8 mouse cellular contexts compared by ENCODE assay signal in genomic region chr2:20898684-20899083, GRCm38 (mm10).
DNase-seq lines count a peak whose midpoint lies in the region; ATAC-seq lines count a peak whose summit lies in the region.

No protein-coding gene starts in this region.

- peaks cover 5% of the 10 kb centered on the region; the same call in 1 of the 2 replicates for H3K36me3 ChIP-seq in forebrain, embryonic 10.5 days (replicated peaks)
- H3K36me3 ChIP-seq in heart, embryonic 15.5 days = no peaks in the 10 kb centered on the region
- no peaks in the 10 kb centered on the region for H3K36me3 ChIP-seq in liver, embryonic 13.5 days
- no peaks in the 10 kb centered on the region for H3K36me3 ChIP-seq in stomach, embryonic 16.5 days (ENCODE audit: control insufficient read depth, insufficient read depth, low read length)

- H3K4me2 ChIP-seq in heart, embryonic 15.5 days = peak overlapping the region; percentile 27
- H3K4me2 ChIP-seq in liver, embryonic 13.5 days = 0 out of 2 replicates have a peak overlapping the region, but pooled peaks have one; percentile 11
- H3K4me2 ChIP-seq in stomach, embryonic 16.5 days (ENCODE audit: low read depth, low read length) = no peak overlapping the region

- H3K4me3 ChIP-seq in forebrain, embryonic 10.5 days = no peak overlapping the region
- H3K4me3 ChIP-seq in heart, embryonic 15.5 days = no peak overlapping the region
- no peak overlapping the region for H3K4me3 ChIP-seq in liver, embryonic 13.5 days (replicated peaks)
- H3K4me3 ChIP-seq in stomach, embryonic 16.5 days (replicated peaks; ENCODE audit: low read length) = no peak overlapping the region

- H3K27me3 ChIP-seq in forebrain, embryonic 10.5 days (ENCODE audit: poor library complexity, severe bottlenecking) = no peaks in the 10 kb centered on the region
- H3K27me3 ChIP-seq in heart, embryonic 15.5 days = no peaks in the 10 kb centered on the region
- H3K27me3 ChIP-seq in liver, embryonic 13.5 days = no peaks in the 10 kb centered on the region
- no peaks in the 10 kb centered on the region for H3K27me3 ChIP-seq in stomach, embryonic 16.5 days (ENCODE audit: control insufficient read depth, insufficient read depth, low read length)

- WGBS in forebrain, embryonic 10.5 days = 55% methylated on average over 6 of the region's 6 CpGs
- 30% methylated on average over 6 of the region's 6 CpGs for WGBS in heart, embryonic 15.5 days
- 32% methylated on average over 6 of the region's 6 CpGs for WGBS in liver, embryonic 13.5 days (ENCODE audit: insufficient replicate concordance)
- 28% methylated on average over 6 of the region's 6 CpGs for WGBS in stomach, embryonic 16.5 days

- no peaks in the 10 kb centered on the region for H3K9me3 ChIP-seq in forebrain, embryonic 10.5 days
- H3K9me3 ChIP-seq in heart, embryonic 15.5 days (replicated peaks) = no peaks in the 10 kb centered on the region
- no peaks in the 10 kb centered on the region for H3K9me3 ChIP-seq in liver, embryonic 13.5 days (replicated peaks)
- H3K9me3 ChIP-seq in stomach, embryonic 16.5 days (replicated peaks; ENCODE audit: control insufficient read depth, low read length) = no peaks in the 10 kb centered on the region

- no peak overlapping the region for H3K9ac ChIP-seq in heart, embryonic 15.5 days
- no peak overlapping the region for H3K9ac ChIP-seq in liver, embryonic 13.5 days
- no peak overlapping the region for H3K9ac ChIP-seq in stomach, embryonic 16.5 days (ENCODE audit: low read length)

- DNase-seq in CD8-positive naive resting alpha-beta T cell, adult 2 months (ENCODE audit: low read depth in 2 of 2, low spot score in 2 of 2) = peak; percentile 52 to 69
- peak; percentile 13 for DNase-seq in c-Kit-negative CD71-positive TER-119-positive erythroid progenitor cells, embryonic 14.5 days (ENCODE audit: low read depth, low spot score)
- peak; percentile 50 for DNase-seq in forebrain, embryonic 10.5 days (ENCODE audit: extremely low spot score, low spot score)
- peak; percentile 85 for DNase-seq in kidney, postnatal 14 days
- DNase-seq in liver, embryonic 13.5 days = peak; percentile 48
- peak; percentile 51 for DNase-seq in neural tube, embryonic 10.5 days (ENCODE audit: extremely low spot score, low spot score)

- peaks cover 16% of the 10 kb centered on the region for H3K4me1 ChIP-seq in forebrain, embryonic 10.5 days
- peaks cover 18% of the 10 kb centered on the region for H3K4me1 ChIP-seq in heart, embryonic 15.5 days (replicated peaks)
- H3K4me1 ChIP-seq in liver, embryonic 13.5 days (replicated peaks) = peaks cover 5% of the 10 kb centered on the region
- no peaks in the 10 kb centered on the region for H3K4me1 ChIP-seq in stomach, embryonic 16.5 days (ENCODE audit: control insufficient read depth, insufficient read depth, low read length)

- peak; percentile 91 for ATAC-seq in heart, embryonic 15.5 days (replicated peaks; ENCODE audit: insufficient number of reproducible peaks, insufficient read depth, low FRiP score, low read depth)
- ATAC-seq in liver, embryonic 13.5 days (ENCODE audit: low read depth) = peak; percentile 88
- peak; percentile 92 for ATAC-seq in stomach, embryonic 16.5 days (ENCODE audit: insufficient read depth, low FRiP score)

- H3K27ac ChIP-seq in forebrain, embryonic 10.5 days = no peak overlapping the region
- peak overlapping the region; percentile 46; the same call in 1 of the 2 replicates for H3K27ac ChIP-seq in heart, embryonic 15.5 days
- no peak overlapping the region for H3K27ac ChIP-seq in liver, embryonic 13.5 days
- no peak overlapping the region for H3K27ac ChIP-seq in stomach, embryonic 16.5 days (ENCODE audit: low read length)

Comparison
In these comparisons a context has a peak if more than half of its experiments do, and no peak if none do; other contexts are left out.
1. DNase-seq: peak in every context shown above with its lines; median percentile 85 in kidney, postnatal 14 days; 60 in CD8-positive naive resting alpha-beta T cell, adult 2 months; 51 in neural tube, embryonic 10.5 days; 50 in forebrain, embryonic 10.5 days; 48 in liver, embryonic 13.5 days; 13 in c-Kit-negative CD71-positive TER-119-positive erythroid progenitor cells, embryonic 14.5 days.